Mouse (Mus musculus): ENCODE measurements around the gene Pip4k2c.

The Pip4k2c gene

DNA sequence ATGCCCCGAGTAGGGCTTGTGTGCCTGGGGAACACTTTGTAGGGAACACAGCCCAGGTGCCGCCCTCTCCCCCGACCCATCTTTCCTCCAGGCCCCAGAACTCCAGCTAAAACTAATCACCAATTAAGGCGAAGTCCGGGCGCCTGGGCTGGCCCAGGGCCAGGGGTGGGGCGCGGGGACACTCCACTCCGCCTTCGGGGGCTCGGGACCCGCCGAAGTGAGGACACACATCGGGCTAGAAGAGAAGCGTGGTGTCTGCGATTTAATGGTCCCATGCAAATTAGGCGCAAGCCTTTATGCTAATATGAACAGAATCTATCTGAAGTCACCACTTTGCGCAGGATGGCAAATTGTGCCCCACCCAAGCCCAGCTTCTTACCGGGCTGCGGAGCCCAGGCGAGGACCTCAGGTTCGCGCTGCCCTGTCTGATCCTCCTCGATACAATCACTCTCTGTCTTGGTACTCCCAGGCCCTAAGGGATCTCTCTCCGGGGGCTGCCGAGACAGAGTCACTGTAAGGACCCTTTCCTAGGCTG, 22.2 kb downstream of the Pip4k2c start:
- H3K9me3 ChIP-seq (ENCODE audit: low read length) = no peaks in the 10 kb centered on the region
- 0 out of 2 replicates have a peak, but pooled peaks cover 3% of the 10 kb centered on the region for H3K27me3 ChIP-seq (ENCODE audit: insufficient read depth, low read length)
- TF ChIP-seq CTCF (conservative IDR thresholded peaks at IDR 0.05; ENCODE audit: low read length) = no peak
- no peak for TF ChIP-seq POU5F1 (IDR thresholded peaks at IDR 0.05; ENCODE audit: borderline replicate concordance, low read length)
- TF ChIP-seq NANOG (IDR thresholded peaks at IDR 0.05; ENCODE audit: borderline replicate concordance, low read length) = no peak
- peaks cover 56% of the 10 kb centered on the region for H3K36me3 ChIP-seq (ENCODE audit: insufficient read depth, low read length)
- peaks cover 84% of the 10 kb centered on the region for H3K4me1 ChIP-seq (replicated peaks; ENCODE audit: low read depth, low read length)
- peak overlapping the region; percentile 88 for H3K4me3 ChIP-seq (replicated peaks; ENCODE audit: low read length)

DNA sequence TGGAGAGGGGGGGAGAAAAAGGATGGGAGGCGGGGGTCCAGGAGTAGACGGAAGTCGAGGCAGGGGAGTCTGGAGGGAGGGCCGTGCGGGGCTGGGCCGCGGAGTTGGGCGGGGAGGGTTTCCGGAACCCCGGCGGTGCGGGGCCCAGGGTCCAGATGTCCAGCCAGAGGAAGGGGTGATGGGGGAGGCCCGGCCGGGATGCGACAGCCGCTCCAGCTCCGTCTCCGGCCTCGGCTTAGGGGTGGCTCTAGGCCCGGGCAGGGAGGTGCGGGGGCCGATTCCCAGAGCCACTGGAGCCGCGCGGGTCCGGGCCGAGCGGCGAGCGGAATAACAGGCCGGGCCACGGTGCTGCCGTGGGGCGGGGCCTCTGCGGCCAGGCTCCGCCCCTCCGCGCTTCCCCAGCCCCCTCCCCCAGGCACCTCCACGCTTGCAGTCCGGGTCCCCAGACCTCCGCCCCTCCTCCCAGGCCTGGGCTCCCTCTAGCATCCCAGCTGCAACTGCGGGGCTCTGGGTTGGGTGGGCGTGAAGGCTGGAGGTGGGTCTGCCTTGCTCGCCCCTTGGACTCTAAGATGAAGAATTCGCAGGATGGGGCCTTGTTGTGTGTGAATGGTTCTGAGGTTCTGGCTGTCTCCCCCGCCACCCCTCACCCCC, 22.8 kb downstream of the Pip4k2c start:
- Histone ChIP-seq H3K9me3 (ENCODE audit: low read length) (no peaks in the 10 kb centered on the region), H3K4me1 (replicated peaks; ENCODE audit: low read depth, low read length) (peaks cover 87% of the 10 kb centered on the region), H3K27me3 (ENCODE audit: insufficient read depth, low read length) (0 out of 2 replicates have a peak, but pooled peaks cover 3% of the 10 kb centered on the region), H3K4me3 (replicated peaks; ENCODE audit: low read length) (peak overlapping the region; percentile 88), H3K36me3 (ENCODE audit: insufficient read depth, low read length) (peaks cover 55% of the 10 kb centered on the region)
- TF ChIP-seq CTCF (conservative IDR thresholded peaks at IDR 0.05; ENCODE audit: low read length) (no peak), POU5F1 (IDR thresholded peaks at IDR 0.05; ENCODE audit: borderline replicate concordance, low read length) (no peak), NANOG (IDR thresholded peaks at IDR 0.05; ENCODE audit: borderline replicate concordance, low read length) (no peak)

DNA sequence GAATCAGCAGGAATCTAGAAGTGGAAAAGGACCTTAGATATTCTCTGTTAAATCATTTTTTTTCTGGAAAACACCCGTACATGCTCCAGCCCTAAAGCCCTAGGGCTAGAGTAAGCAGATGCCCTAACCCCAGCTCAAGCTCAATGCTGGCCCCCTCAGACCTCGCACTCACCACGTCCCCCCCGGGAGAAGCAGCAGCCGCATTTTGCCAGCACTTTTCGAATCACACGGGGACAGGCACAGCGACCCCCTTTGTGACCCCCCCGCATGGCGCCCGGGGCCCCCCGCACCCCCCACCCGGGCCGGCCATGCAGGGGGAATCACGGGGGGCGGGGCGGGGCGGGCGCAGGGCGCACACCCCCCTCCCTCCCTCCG, 23.3 kb downstream of the Pip4k2c start:
- TF ChIP-seq CTCF (conservative IDR thresholded peaks at IDR 0.05; ENCODE audit: low read length) = no peak
- no peak for TF ChIP-seq POU5F1 (IDR thresholded peaks at IDR 0.05; ENCODE audit: borderline replicate concordance, low read length)
- no peak for TF ChIP-seq NANOG (IDR thresholded peaks at IDR 0.05; ENCODE audit: borderline replicate concordance, low read length)
- Histone ChIP-seq H3K4me3 (replicated peaks; ENCODE audit: low read length) (peak overlapping the region; percentile 88), H3K27me3 (ENCODE audit: insufficient read depth, low read length) (0 out of 2 replicates have a peak, but pooled peaks cover 3% of the 10 kb centered on the region), H3K9me3 (ENCODE audit: low read length) (no peaks in the 10 kb centered on the region), H3K36me3 (ENCODE audit: insufficient read depth, low read length) (peaks cover 55% of the 10 kb centered on the region), H3K4me1 (replicated peaks; ENCODE audit: low read depth, low read length) (peaks cover 87% of the 10 kb centered on the region)

DNA sequence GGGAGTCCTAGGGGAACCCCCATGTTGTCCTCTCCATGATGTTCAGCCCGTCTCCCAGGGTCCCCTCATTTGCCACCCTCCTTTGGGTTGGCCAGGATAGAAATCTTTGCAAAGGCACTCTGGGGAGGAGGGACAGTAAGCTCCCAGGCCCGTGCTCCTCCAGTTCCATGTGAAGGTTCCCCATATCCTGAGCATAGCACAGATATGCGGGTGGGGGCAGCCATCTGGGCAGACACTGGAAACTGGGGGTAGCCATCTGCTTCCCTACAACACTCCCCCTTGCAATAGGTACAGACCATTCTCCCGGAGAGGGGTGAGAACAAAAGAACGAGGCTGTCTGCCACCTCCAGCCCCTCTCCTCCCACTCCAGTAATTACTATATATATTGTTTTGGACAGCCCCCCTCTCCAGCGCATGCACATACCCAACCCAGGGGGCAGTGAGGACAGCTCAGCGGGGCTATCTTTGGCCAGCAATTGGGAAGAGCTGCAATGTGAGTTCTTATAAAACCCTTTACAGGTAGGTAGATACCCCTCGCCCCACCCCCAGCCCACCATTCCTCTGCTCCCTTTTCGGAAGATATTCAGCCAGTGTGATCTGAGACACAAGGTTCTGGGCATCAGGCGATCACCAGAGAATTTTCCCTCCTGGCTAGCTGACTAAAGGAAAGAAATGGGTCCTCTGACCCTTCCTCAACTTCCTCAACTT, 23.9 kb downstream of the Pip4k2c start:
- TF ChIP-seq CTCF (conservative IDR thresholded peaks at IDR 0.05; ENCODE audit: low read length) = no peak
- Histone ChIP-seq H3K36me3 (ENCODE audit: insufficient read depth, low read length) (peaks cover 55% of the 10 kb centered on the region), H3K4me3 (replicated peaks; ENCODE audit: low read length) (peak overlapping the region; percentile 88), H3K4me1 (replicated peaks; ENCODE audit: low read depth, low read length) (peaks cover 87% of the 10 kb centered on the region), H3K27me3 (ENCODE audit: insufficient read depth, low read length) (0 out of 2 replicates have a peak, but pooled peaks cover 4% of the 10 kb centered on the region), H3K9me3 (ENCODE audit: low read length) (no peaks in the 10 kb centered on the region)

DNA sequence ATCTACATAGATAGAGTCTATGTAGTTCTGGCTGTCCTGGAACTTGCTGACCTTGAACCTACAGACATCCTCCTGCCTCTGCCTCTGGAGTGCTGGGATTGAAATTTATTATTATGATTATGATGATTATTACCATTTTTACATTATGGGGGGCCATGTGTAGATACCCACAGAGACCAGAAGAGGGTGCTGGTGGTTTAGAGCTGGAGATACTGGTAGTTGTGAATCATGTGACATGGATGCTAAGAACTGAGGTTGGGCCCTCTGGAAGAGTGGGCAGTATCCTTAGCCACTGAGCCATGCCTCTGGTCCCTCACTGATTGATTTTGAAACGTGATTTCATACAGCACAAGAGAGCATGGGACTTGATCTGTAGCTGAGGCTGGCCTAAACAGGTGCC, 24.9 kb downstream of the Pip4k2c start:
- peaks cover 88% of the 10 kb centered on the region for H3K4me1 ChIP-seq (replicated peaks; ENCODE audit: low read depth, low read length)
- TF ChIP-seq NANOG (IDR thresholded peaks at IDR 0.05; ENCODE audit: borderline replicate concordance, low read length) = no peak
- peak; percentile 71 for TF ChIP-seq CTCF (conservative IDR thresholded peaks at IDR 0.05; ENCODE audit: low read length)
- H3K27me3 ChIP-seq (ENCODE audit: insufficient read depth, low read length) = peaks cover 13% of the 10 kb centered on the region; the same call in 1 of the 2 replicates
- peaks cover 51% of the 10 kb centered on the region for H3K36me3 ChIP-seq (ENCODE audit: insufficient read depth, low read length)
- no peak overlapping the region for H3K4me3 ChIP-seq (replicated peaks; ENCODE audit: low read length)
- H3K9me3 ChIP-seq (ENCODE audit: low read length) = no peaks in the 10 kb centered on the region

DNA sequence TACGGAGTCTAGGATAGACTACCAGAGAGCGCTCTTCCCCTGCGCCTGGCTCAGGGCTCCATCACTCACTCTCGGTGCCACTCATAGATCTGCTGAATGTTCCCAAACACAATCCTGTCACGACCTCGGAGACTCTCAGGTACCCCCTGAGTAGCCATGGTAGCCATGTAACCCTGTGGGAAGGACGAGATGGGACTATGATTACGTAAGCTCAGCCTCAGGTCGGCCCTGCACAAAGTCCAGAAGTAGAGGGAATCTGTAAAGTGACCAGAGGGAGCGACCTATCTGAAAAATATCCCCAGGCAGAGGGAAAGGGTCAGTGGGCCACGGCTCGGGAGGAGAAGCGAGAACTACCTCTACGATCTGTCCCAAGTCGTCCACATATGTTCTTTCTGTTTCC, 25.9 kb downstream of the Pip4k2c start:
- peaks cover 88% of the 10 kb centered on the region for H3K4me1 ChIP-seq (replicated peaks; ENCODE audit: low read depth, low read length)
- TF ChIP-seq CTCF (conservative IDR thresholded peaks at IDR 0.05; ENCODE audit: low read length) (no peak), POU5F1 (IDR thresholded peaks at IDR 0.05; ENCODE audit: borderline replicate concordance, low read length) (no peak), NANOG (IDR thresholded peaks at IDR 0.05; ENCODE audit: borderline replicate concordance, low read length) (no peak)

DNA sequence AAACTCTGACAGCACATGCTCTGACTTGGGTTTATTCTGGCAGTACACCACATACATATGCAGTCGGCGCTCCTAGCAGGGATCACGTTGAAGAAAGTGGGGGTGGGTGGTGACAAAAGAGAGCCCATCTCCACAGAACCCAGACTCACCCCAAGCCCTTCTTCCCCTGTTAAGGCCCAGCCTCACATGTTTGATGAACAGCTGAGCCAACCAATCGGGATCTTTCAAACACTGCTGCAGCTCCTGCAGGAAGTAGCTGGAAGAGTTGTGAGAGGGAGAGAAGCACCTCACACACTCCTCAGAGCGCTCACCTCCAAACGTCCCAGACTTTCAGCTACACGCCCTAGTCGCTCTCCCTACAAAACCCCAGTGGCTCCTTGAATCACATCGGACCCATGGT, 26.3 kb downstream of the Pip4k2c start:
- no peaks in the 10 kb centered on the region for H3K9me3 ChIP-seq (ENCODE audit: low read length)

More for the DNA sequence above, 25.9 kb downstream of the Pip4k2c start:
- peaks cover 22% of the 10 kb centered on the region for H3K27me3 ChIP-seq (ENCODE audit: insufficient read depth, low read length)
- peaks cover 41% of the 10 kb centered on the region for H3K36me3 ChIP-seq (ENCODE audit: insufficient read depth, low read length)
- peak overlapping the region; percentile 65 for H3K4me3 ChIP-seq (replicated peaks; ENCODE audit: low read length)
- H3K9me3 ChIP-seq (ENCODE audit: low read length) = no peaks in the 10 kb centered on the region

DNA sequence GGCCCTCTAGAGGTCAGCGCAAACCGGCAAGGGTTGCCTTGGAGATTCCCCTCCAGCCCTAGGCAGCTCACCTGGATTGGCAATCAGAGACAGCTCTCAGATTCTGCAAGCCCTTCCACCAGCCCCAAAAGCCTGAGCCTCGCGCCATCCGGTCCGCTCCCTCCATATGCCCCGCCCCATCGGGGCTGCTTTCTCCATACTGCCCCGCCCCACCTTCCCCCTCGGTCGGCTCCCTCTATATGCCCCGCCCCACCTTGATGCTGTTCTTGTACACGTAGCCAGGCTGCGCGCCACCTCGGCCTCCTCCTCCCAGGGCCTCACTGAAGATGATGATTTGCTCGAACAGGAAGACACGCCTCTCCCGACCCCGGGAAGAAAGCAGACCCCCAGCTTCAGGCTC, 27.6 kb downstream of the Pip4k2c start:
- Histone ChIP-seq H3K36me3 (ENCODE audit: insufficient read depth, low read length) (peaks cover 41% of the 10 kb centered on the region), H3K9me3 (ENCODE audit: low read length) (no peaks in the 10 kb centered on the region), H3K4me1 (replicated peaks; ENCODE audit: low read depth, low read length) (peaks cover 86% of the 10 kb centered on the region), H3K4me3 (replicated peaks; ENCODE audit: low read length) (peak overlapping the region; percentile 65), H3K27me3 (ENCODE audit: insufficient read depth, low read length) (peaks cover 40% of the 10 kb centered on the region)
- TF ChIP-seq CTCF (conservative IDR thresholded peaks at IDR 0.05; ENCODE audit: low read length) (no peak), NANOG (IDR thresholded peaks at IDR 0.05; ENCODE audit: borderline replicate concordance, low read length) (no peak), POU5F1 (IDR thresholded peaks at IDR 0.05; ENCODE audit: borderline replicate concordance, low read length) (no peak)

More for the DNA sequence above, 26.3 kb downstream of the Pip4k2c start:
- peak overlapping the region; percentile 65 for H3K4me3 ChIP-seq (replicated peaks; ENCODE audit: low read length)
- peaks cover 86% of the 10 kb centered on the region for H3K4me1 ChIP-seq (replicated peaks; ENCODE audit: low read depth, low read length)
- H3K27me3 ChIP-seq (ENCODE audit: insufficient read depth, low read length) = peaks cover 26% of the 10 kb centered on the region
- TF ChIP-seq CTCF (conservative IDR thresholded peaks at IDR 0.05; ENCODE audit: low read length) = no peak
- no peak for TF ChIP-seq NANOG (IDR thresholded peaks at IDR 0.05; ENCODE audit: borderline replicate concordance, low read length)
- no peak for TF ChIP-seq POU5F1 (IDR thresholded peaks at IDR 0.05; ENCODE audit: borderline replicate concordance, low read length)
- peaks cover 41% of the 10 kb centered on the region for H3K36me3 ChIP-seq (ENCODE audit: insufficient read depth, low read length)

Measured in E14TG2a.4 (cell line).